Mouse (Mus musculus) right cerebral cortex, postnatal 25 days (tissue): ENCODE results near the gene Olfr1195.
"Not testable (repeated sequence)": the region's sequence is repeated elsewhere in the genome, so short reads cannot be mapped to it uniquely, and the experiment has no call there.

ENCODE experiments used
- DNase-seq: peaks from one replicate; pipeline ENCODE4 v3.0.0; 2022

The Olfr1195 gene

GRCm38 (mm10) chr2:88689087-88689486 is at the start of gene Olfr1195:
TSS of gene Olfr1195 (minus strand) at chr2:88689187.
- DNase-seq: no peak

- no peak for DNase-seq
Measured at GRCm38 (mm10) chr2:88732266-88732665, 43.3 kb upstream of the Olfr1195 start, which contains the start of gene Olfr1197. TSS of gene Olfr1197 (minus strand) at chr2:88732366.

- DNase-seq: no peak
Measured at GRCm38 (mm10) chr2:88704497-88704896, 15.5 kb upstream of the Olfr1195 start, which contains the start of gene Olfr1196. TSS of gene Olfr1196 (minus strand) at chr2:88704597.

GRCm38 (mm10) chr2:88675328-88675727 is 13.7 kb downstream of the Olfr1195 start, which contains the start of gene Olfr1193:
TSS of gene Olfr1193 (plus strand) at chr2:88675628.
- not testable (repeated sequence) for DNase-seq

- DNase-seq: no peak
Measured at GRCm38 (mm10) chr2:88648209-88648608, 40.8 kb downstream of the Olfr1195 start, which contains the start of gene Olfr1192-ps1. TSS of gene Olfr1192-ps1 (plus strand) at chr2:88648509.

- not testable (repeated sequence) for DNase-seq
Measured at GRCm38 (mm10) chr2:88640242-88640641, 48.7 kb downstream of the Olfr1195 start, which contains the start of gene Olfr1191-ps1. TSS of gene Olfr1191-ps1 (plus strand) at chr2:88640542.
